Mouse (Mus musculus): ENCODE data around the gene Pld4. TPM values are rescaled to one million over a fixed set of nuclear protein-coding genes. Genes with fewer than 3 reads are reported as not detected.

The Pld4 gene
- total RNA-seq, 2 experiments from 2014 or later, result 5.6 to 6.9 TPM

GRCm38 (mm10) chr12:112764141-112764540 is 3.7 kb downstream of the Pld4 start:
- intact Hi-C loops (cut with DNase I), result no loop called here
- DNase-seq (ENCODE audit: low spot score), result no peak

- DNase-seq (ENCODE audit: low spot score), result no peak
- intact Hi-C loops (cut with DNase I), result no loop called here
Measured at GRCm38 (mm10) chr12:112764991-112765390, 4.5 kb downstream of the Pld4 start.

GRCm38 (mm10) chr12:112766586-112766985 is 6.1 kb downstream of the Pld4 start:
- no peak for DNase-seq (ENCODE audit: low spot score)
- intact Hi-C loops (cut with DNase I), result no loop called here

GRCm38 (mm10) chr12:112767036-112767890 is 6.8 kb downstream of the Pld4 start:
- DNase-seq (ENCODE audit: low spot score), result no peak
- intact Hi-C loops (cut with DNase I), result no loop called here

GRCm38 (mm10) chr12:112768166-112768565 is 7.7 kb downstream of the Pld4 start:
- intact Hi-C loops (cut with DNase I), result no loop called here
- no peak for DNase-seq (ENCODE audit: low spot score)

GRCm38 (mm10) chr12:112769031-112769430 is 8.6 kb downstream of the Pld4 start:
- DNase-seq (ENCODE audit: low spot score), result no peak
- intact Hi-C loops (cut with DNase I), result no loop called here

GRCm38 (mm10) chr12:112769751-112770150 is 9.3 kb downstream of the Pld4 start:
- intact Hi-C loops (cut with DNase I), result no loop called here
- DNase-seq (ENCODE audit: low spot score), result no peak

GRCm38 (mm10) chr12:112770396-112770795 is 9.9 kb downstream of the Pld4 start:
- intact Hi-C loops (cut with DNase I), result no loop called here
- DNase-seq (ENCODE audit: low spot score), result no peak

- DNase-seq (ENCODE audit: low spot score), result no peak
- intact Hi-C loops (cut with DNase I), result no loop called here
Measured at GRCm38 (mm10) chr12:112772306-112772705, 11.9 kb downstream of the Pld4 start.

- intact Hi-C loops (cut with DNase I), result no loop called here
- no peak for DNase-seq (ENCODE audit: low spot score)
Measured at GRCm38 (mm10) chr12:112773366-112773765, 12.9 kb downstream of the Pld4 start.

- DNase-seq (ENCODE audit: low spot score), result no peak
- intact Hi-C loops (cut with DNase I), result no loop called here
Measured at GRCm38 (mm10) chr12:112774026-112774425, 13.6 kb downstream of the Pld4 start.

- no peak for DNase-seq (ENCODE audit: low spot score)
- intact Hi-C loops (cut with DNase I), result no loop called here
Measured at GRCm38 (mm10) chr12:112774481-112774880, 14.0 kb downstream of the Pld4 start.

GRCm38 (mm10) chr12:112791026-112791425 is 30.6 kb downstream of the Pld4 start:
- DNase-seq (ENCODE audit: low spot score), result no peak
- intact Hi-C loops (cut with DNase I), result no loop called here

GRCm38 (mm10) chr12:112793601-112794355 is 33.3 kb downstream of the Pld4 start:
- intact Hi-C loops (cut with DNase I), result no loop called here
- DNase-seq (ENCODE audit: low spot score), result peak; percentile 71

GRCm38 (mm10) chr12:112794356-112794816 is 33.9 kb downstream of the Pld4 start:
- no peak for DNase-seq (ENCODE audit: low spot score)
- intact Hi-C loops (cut with DNase I), result no loop called here

- DNase-seq (ENCODE audit: low spot score), result no peak
- intact Hi-C loops (cut with DNase I), result no loop called here
Measured at GRCm38 (mm10) chr12:112794998-112795397, 34.5 kb downstream of the Pld4 start.

GRCm38 (mm10) chr12:112795466-112796104 is 35.1 kb downstream of the Pld4 start:
- DNase-seq (ENCODE audit: low spot score), result peak; percentile 62
- intact Hi-C loops (cut with DNase I), result no loop called here

GRCm38 (mm10) chr12:112796551-112797510 is 36.4 kb downstream of the Pld4 start:
- DNase-seq (ENCODE audit: low spot score), result no peak
- intact Hi-C loops (cut with DNase I), result no loop called here

- peak; percentile 51 for DNase-seq (ENCODE audit: low spot score)
- intact Hi-C loops (cut with DNase I), result no loop called here
Measured at GRCm38 (mm10) chr12:112797672-112798331, 37.3 kb downstream of the Pld4 start.

All from heart, postnatal 25 days (tissue).